Mouse (Mus musculus): ENCODE data around the gene Elp5. TPM values are rescaled to one million over a fixed set of nuclear protein-coding genes. Genes with fewer than 3 reads are reported as not detected.

Elp5 gene
- total RNA-seq, 1 experiment from 2014 or later, result 47.0 TPM

- ATAC-seq (replicated peaks; ENCODE audit: low read depth, poor library complexity, severe bottlenecking), result no peak
Observed at GRCm38 (mm10) chr11:69920266-69921031, 61.9 kb downstream of the Elp5 start.

- peak; percentile 42 for ATAC-seq (replicated peaks; ENCODE audit: low read depth, poor library complexity, severe bottlenecking)
Observed at GRCm38 (mm10) chr11:69919661-69920265, 62.6 kb downstream of the Elp5 start.

GRCm38 (mm10) chr11:69919053-69919452 is 63.3 kb downstream of the Elp5 start:
- no peak for ATAC-seq (replicated peaks; ENCODE audit: low read depth, poor library complexity, severe bottlenecking)

Other genes with a start within 250 kb of the Elp5 start
- gene Polr2a, start 223.9 kb downstream of the Elp5 start, total RNA-seq (2017), result 59.3 and 132 TPM in 2 replicates
- not detected in 2 replicates for gene Slc35g3, start 220.5 kb downstream of the Elp5 start, total RNA-seq (2017)
- 2.2 and 2.6 TPM in 2 replicates for gene Zbtb4, start 216.6 kb downstream of the Elp5 start, total RNA-seq (2017)
- gene Chrnb1, start 186.6 kb downstream of the Elp5 start, total RNA-seq (2017), result 0.27 and 1.5 TPM in 2 replicates
- 2.5 TPM in 1 of 2 replicates, not detected in the other for gene Fgf11, start 180.7 kb downstream of the Elp5 start, total RNA-seq (2017)
- not detected in 2 replicates for gene Tmem102, start 176.9 kb downstream of the Elp5 start, total RNA-seq (2017)
- gene Gm39566, start 167.2 kb downstream of the Elp5 start, total RNA-seq (2017), result not detected in 2 replicates
- not detected in 2 replicates for gene Spem2, start 164.1 kb downstream of the Elp5 start, total RNA-seq (2017)
- not detected in 2 replicates for gene Spem1, start 160.3 kb downstream of the Elp5 start, total RNA-seq (2017)
- 6.5 and 8.6 TPM in 2 replicates for gene Nlgn2, start 144.7 kb downstream of the Elp5 start, total RNA-seq (2017)
- 245 and 258 TPM in 2 replicates for gene Tmem256, start 144.0 kb downstream of the Elp5 start, total RNA-seq (2017)
- gene Plscr3, start 136.1 kb downstream of the Elp5 start, total RNA-seq (2017), result 24.6 and 31.0 TPM in 2 replicates
- gene Tnk1, start 123.8 kb downstream of the Elp5 start, total RNA-seq (2017), result not detected in 2 replicates
- not detected in 2 replicates for gene Tmem95, start 104.5 kb downstream of the Elp5 start, total RNA-seq (2017)
- gene Kctd11, start 101.1 kb downstream of the Elp5 start, total RNA-seq (2017), result 0.39 and 0.50 TPM in 2 replicates
- 73.1 and 81.7 TPM in 2 replicates for gene Acap1, start 87.0 kb downstream of the Elp5 start, total RNA-seq (2017)
- gene 2810408A11Rik, start 81.5 kb downstream of the Elp5 start, total RNA-seq (2017), result 5.5 and 5.9 TPM in 2 replicates
- 26.9 and 32.3 TPM in 2 replicates for gene Neurl4, start 81.4 kb downstream of the Elp5 start, total RNA-seq (2017)
- 42.0 and 78.8 TPM in 2 replicates for gene Gps2, start 68.6 kb downstream of the Elp5 start, total RNA-seq (2017)
- gene Eif5a, start 60.6 kb downstream of the Elp5 start, total RNA-seq (2017), result 854 and 864 TPM in 2 replicates
- not detected in 2 replicates for gene Ybx2, start 46.7 kb downstream of the Elp5 start, total RNA-seq (2017)
- gene Slc2a4, start 34.3 kb downstream of the Elp5 start, total RNA-seq (2017), result 0.78 TPM in 1 of 2 replicates, not detected in the other
- gene Cldn7, start 17.7 kb downstream of the Elp5 start, total RNA-seq (2017), result not detected in 2 replicates
- gene Ctdnep1, start 1.4 kb downstream of the Elp5 start, total RNA-seq (2017), result 22.1 and 47.1 TPM in 2 replicates
- 163 and 255 TPM in 2 replicates for gene Gabarap, start 8.6 kb upstream of the Elp5 start, total RNA-seq (2017)
- gene Phf23, start 13.3 kb upstream of the Elp5 start, total RNA-seq (2017), result 40.9 and 59.2 TPM in 2 replicates
- 12.6 and 13.1 TPM in 2 replicates for gene Dvl2, start 18.1 kb upstream of the Elp5 start, total RNA-seq (2017)
- 43.7 and 46.0 TPM in 2 replicates for gene Acadvl, start 32.9 kb upstream of the Elp5 start, total RNA-seq (2017)
- 3.0 and 5.2 TPM in 2 replicates for gene Dlg4, start 34.4 kb upstream of the Elp5 start, total RNA-seq (2017)
- 0.82 TPM in 1 of 2 replicates, not detected in the other for gene Asgr1, start 71.6 kb upstream of the Elp5 start, total RNA-seq (2017)
- gene Asgr2, start 110.1 kb upstream of the Elp5 start, total RNA-seq (2017), result not detected in 2 replicates
- 1.1 and 1.5 TPM in 2 replicates for gene Mgl2, start 147.8 kb upstream of the Elp5 start, total RNA-seq (2017)
- gene Clec10a, start 173.7 kb upstream of the Elp5 start, total RNA-seq (2017), result 7.7 and 7.9 TPM in 2 replicates
- gene Slc16a11, start 230.2 kb upstream of the Elp5 start, total RNA-seq (2017), result 0.49 and 0.78 TPM in 2 replicates
- 4.1 and 4.8 TPM in 2 replicates for gene Slc16a13, start 238.5 kb upstream of the Elp5 start, total RNA-seq (2017)
- gene Bcl6b, start 247.3 kb upstream of the Elp5 start, total RNA-seq (2017), result 0.41 and 0.82 TPM in 2 replicates

All from common myeloid progenitor, adult 5-6 weeks (primary cell).